Mouse (Mus musculus) layer of hippocampus, adult 9-11 months (tissue): ENCODE measurements around the gene Adam19.

ENCODE experiments used
- DNase-seq: peaks from one replicate; pipeline ENCODE4 v3.0.0; 2022

The Adam19 gene

GRCm38 (mm10) chr11:46073850-46074688 lies 18.3 kb downstream of the Adam19 start:
- DNase-seq: no peak

GRCm38 (mm10) chr11:46075507-46075906 lies 19.7 kb downstream of the Adam19 start:
- no peak for DNase-seq

GRCm38 (mm10) chr11:46076442-46077158 lies 20.8 kb downstream of the Adam19 start:
- DNase-seq: no peak

- no peak for DNase-seq
Measured at GRCm38 (mm10) chr11:46077304-46077703, 21.5 kb downstream of the Adam19 start.

- no peak for DNase-seq
Measured at GRCm38 (mm10) chr11:46077732-46078375, 22.1 kb downstream of the Adam19 start.

GRCm38 (mm10) chr11:46081075-46081474 lies 25.3 kb downstream of the Adam19 start:
- no peak for DNase-seq

- no peak for DNase-seq
Measured at GRCm38 (mm10) chr11:46083405-46083804, 27.6 kb downstream of the Adam19 start.

GRCm38 (mm10) chr11:46083835-46084444 lies 28.1 kb downstream of the Adam19 start:
- DNase-seq: no peak

GRCm38 (mm10) chr11:46084568-46084967 lies 28.8 kb downstream of the Adam19 start:
- DNase-seq: no peak

- DNase-seq: no peak
Measured at GRCm38 (mm10) chr11:46085398-46086163, 29.8 kb downstream of the Adam19 start.

- DNase-seq: no peak
Measured at GRCm38 (mm10) chr11:46086446-46086845, 30.7 kb downstream of the Adam19 start.

- no peak for DNase-seq
Measured at GRCm38 (mm10) chr11:46089081-46089713, 33.4 kb downstream of the Adam19 start.

GRCm38 (mm10) chr11:46090036-46090725 lies 34.4 kb downstream of the Adam19 start:
- DNase-seq: no peak

- no peak for DNase-seq
Measured at GRCm38 (mm10) chr11:46090951-46091667, 35.3 kb downstream of the Adam19 start.

GRCm38 (mm10) chr11:46092121-46092520 lies 36.3 kb downstream of the Adam19 start:
- DNase-seq: peak; percentile 8

- no peak for DNase-seq
Measured at GRCm38 (mm10) chr11:46095477-46096264, 39.9 kb downstream of the Adam19 start.

- no peak for DNase-seq
Measured at GRCm38 (mm10) chr11:46096265-46096649, 40.5 kb downstream of the Adam19 start.

GRCm38 (mm10) chr11:46097062-46097461 lies 41.3 kb downstream of the Adam19 start:
- no peak for DNase-seq

- no peak for DNase-seq
Measured at GRCm38 (mm10) chr11:46102107-46102506, 46.3 kb downstream of the Adam19 start.

- DNase-seq: no peak
Measured at GRCm38 (mm10) chr11:46107046-46107445, 51.3 kb downstream of the Adam19 start.
